Mouse (Mus musculus): ENCODE data around the gene Zfp661. TPM values are rescaled to one million over a fixed set of nuclear protein-coding genes. Genes with fewer than 3 reads are reported as not detected.
A peak's percentile ranks its signal among the peaks of the same experiment; 100 is the strongest.

Zfp661 gene
- polyA plus RNA-seq (2015; fragmentation: Nextera tagmentation; extraction: Ambion mirVana) = 0.74 and 0.96 TPM in 2 replicates

DNA sequence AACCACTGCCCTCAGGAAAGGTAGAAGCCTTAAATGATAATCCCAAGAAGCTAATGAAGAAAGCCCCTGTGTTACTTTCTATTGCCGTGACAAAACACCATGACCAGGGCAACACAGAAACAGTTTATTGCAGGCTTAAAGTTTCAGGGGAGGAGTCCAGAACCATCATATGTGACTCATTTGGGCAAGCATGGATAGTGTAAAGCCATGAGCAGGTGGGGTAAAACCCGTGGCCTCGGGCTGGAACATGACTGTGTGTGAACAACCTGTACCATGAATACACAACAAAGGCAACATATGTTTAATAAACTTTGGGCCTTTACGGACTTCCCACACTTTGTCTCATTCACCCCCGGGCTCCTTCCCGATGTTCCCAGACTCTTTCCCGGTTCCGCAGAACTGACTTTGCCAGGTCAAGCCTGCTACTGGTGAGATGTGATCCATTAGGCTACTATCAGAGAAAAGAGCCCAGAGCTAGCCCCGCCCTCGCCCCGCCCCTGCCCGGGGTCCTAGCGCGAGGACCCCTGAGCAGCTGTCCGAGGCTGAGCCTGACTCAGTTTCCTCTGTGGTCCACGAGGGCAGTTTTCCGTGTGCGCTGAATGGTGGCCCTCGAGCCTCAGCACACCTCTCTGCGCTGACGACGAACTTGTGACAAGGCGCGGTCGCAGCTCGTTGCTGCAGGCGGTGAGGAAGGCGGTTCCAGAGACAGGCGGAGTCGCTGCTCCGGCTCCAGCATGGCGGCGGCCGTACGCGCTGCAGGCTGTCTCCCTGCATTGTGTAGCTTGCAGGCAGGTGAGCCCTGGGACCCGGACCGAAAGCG is at the start of gene Zfp661, which contains the start of gene Mrps5:
Zfp661 (minus strand) TSS at position 401 of the 820 bp plus-strand sequence.
Mrps5 (plus strand) TSS at position 529 of the 820 bp plus-strand sequence.
- Histone ChIP-seq H3K9me3 (replicated peaks) (no peaks in the 10 kb centered on the region), H3K4me1 (replicated peaks) (peaks cover 41% of the 10 kb centered on the region), H3K4me2 (peak within 1 kb of the TSS; percentile 79), H3K27me3 (peaks cover 3% of the 10 kb centered on the region; the same call in 1 of the 2 replicates), H3K9ac (peak within 1 kb of the TSS; percentile 66), H3K4me3 (replicated peaks) (peak within 1 kb of the TSS; percentile 78), H3K36me3 (replicated peaks) (peaks cover 10% of the 10 kb centered on the region; the same call in 1 of the 2 replicates), H3K27ac (replicated peaks) (peak within 1 kb of the TSS; percentile 83)
- WGBS (ENCODE audit: insufficient replicate concordance) = 5% methylated on average over 39 of the region's 39 CpGs
- ATAC-seq (ENCODE audit: insufficient read depth) = peak; percentile 78

GRCm38 (mm10) chr2:127635581-127635980 is 48.7 kb upstream of the Zfp661 start:
- no peaks in the 10 kb centered on the region for H3K9me3 ChIP-seq (replicated peaks)

GRCm38 (mm10) chr2:127632601-127633000 is 45.7 kb upstream of the Zfp661 start:
- WGBS (ENCODE audit: insufficient replicate concordance) = 44% methylated on average over 2 of the region's 2 CpGs
- Histone ChIP-seq H3K36me3 (replicated peaks) (no peaks in the 10 kb centered on the region), H3K27me3 (no peaks in the 10 kb centered on the region), H3K9ac (no peak overlapping the region), H3K27ac (replicated peaks) (no peak overlapping the region), H3K4me3 (replicated peaks) (no peak overlapping the region), H3K9me3 (replicated peaks) (no peaks in the 10 kb centered on the region), H3K4me2 (no peak overlapping the region), H3K4me1 (replicated peaks) (no peaks in the 10 kb centered on the region)
- no peak for ATAC-seq (ENCODE audit: insufficient read depth)

More at GRCm38 (mm10) chr2:127635581-127635980, 48.7 kb upstream of the Zfp661 start:
- Histone ChIP-seq H3K4me1 (replicated peaks) (no peaks in the 10 kb centered on the region), H3K27me3 (no peaks in the 10 kb centered on the region), H3K4me2 (no peak overlapping the region), H3K36me3 (replicated peaks) (no peaks in the 10 kb centered on the region), H3K27ac (replicated peaks) (no peak overlapping the region), H3K9ac (no peak overlapping the region), H3K4me3 (replicated peaks) (no peak overlapping the region)
- 39% methylated on average over 6 of the region's 6 CpGs for WGBS (ENCODE audit: insufficient replicate concordance)
- no peak for ATAC-seq (ENCODE audit: insufficient read depth)

- no peaks in the 10 kb centered on the region for H3K4me1 ChIP-seq (replicated peaks)
- H3K36me3 ChIP-seq (replicated peaks) = no peaks in the 10 kb centered on the region
- H3K4me3 ChIP-seq (replicated peaks) = no peak overlapping the region
- no peak for ATAC-seq (ENCODE audit: insufficient read depth)
- WGBS (ENCODE audit: insufficient replicate concordance) = 60% methylated on average over 6 of the region's 6 CpGs
- no peaks in the 10 kb centered on the region; the same call in 1 of the 2 replicates for H3K27me3 ChIP-seq
- H3K9me3 ChIP-seq (replicated peaks) = no peaks in the 10 kb centered on the region
- no peak overlapping the region for H3K4me2 ChIP-seq
- no peak overlapping the region for H3K27ac ChIP-seq (replicated peaks)
- H3K9ac ChIP-seq = no peak overlapping the region
Measured at GRCm38 (mm10) chr2:127627990-127628570, 41.2 kb upstream of the Zfp661 start.

DNA sequence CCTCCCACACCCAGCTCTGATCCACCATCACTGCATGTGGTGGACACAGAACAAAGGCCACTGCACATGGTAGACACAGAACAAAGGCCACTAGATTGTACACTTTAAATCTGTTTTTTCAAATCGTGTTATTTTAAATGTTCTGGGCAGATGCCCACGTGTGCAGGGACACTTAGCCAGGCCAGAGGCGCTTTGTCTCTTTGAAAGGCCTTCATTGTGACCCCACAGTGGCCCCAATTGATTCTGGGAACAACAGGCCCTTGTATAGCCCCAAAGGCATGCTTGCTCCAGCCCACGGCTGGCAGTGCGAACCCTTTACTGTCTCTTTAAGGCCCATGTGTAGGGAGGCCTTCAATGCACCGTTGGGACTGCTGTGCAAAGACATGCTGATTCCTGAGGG is 40.5 kb upstream of the Zfp661 start:
- Histone ChIP-seq H3K27me3 (peaks cover 4% of the 10 kb centered on the region; the same call in 1 of the 2 replicates), H3K4me2 (no peak overlapping the region), H3K4me1 (replicated peaks) (no peaks in the 10 kb centered on the region), H3K9ac (no peak overlapping the region), H3K36me3 (replicated peaks) (no peaks in the 10 kb centered on the region), H3K4me3 (replicated peaks) (no peak overlapping the region), H3K9me3 (replicated peaks) (no peaks in the 10 kb centered on the region), H3K27ac (replicated peaks) (no peak overlapping the region)
- 56% methylated on average over 6 of the region's 6 CpGs for WGBS (ENCODE audit: insufficient replicate concordance)
- no peak for ATAC-seq (ENCODE audit: insufficient read depth)

GRCm38 (mm10) chr2:127625659-127626058 is 38.8 kb upstream of the Zfp661 start:
- Histone ChIP-seq H3K27ac (replicated peaks) (no peak overlapping the region), H3K4me3 (replicated peaks) (no peak overlapping the region)
- WGBS (ENCODE audit: insufficient replicate concordance) = 62% methylated on average over 5 of the region's 5 CpGs

GRCm38 (mm10) chr2:127624786-127625185 is 37.9 kb upstream of the Zfp661 start:
- no peak for ATAC-seq (ENCODE audit: insufficient read depth)
- Histone ChIP-seq H3K36me3 (replicated peaks) (no peaks in the 10 kb centered on the region), H3K27ac (replicated peaks) (no peak overlapping the region), H3K4me1 (replicated peaks) (no peaks in the 10 kb centered on the region), H3K4me3 (replicated peaks) (no peak overlapping the region), H3K4me2 (no peak overlapping the region), H3K9me3 (replicated peaks) (no peaks in the 10 kb centered on the region), H3K9ac (no peak overlapping the region), H3K27me3 (peaks cover 9% of the 10 kb centered on the region; the same call in 1 of the 2 replicates)
- 64% methylated on average over 2 of the region's 2 CpGs for WGBS (ENCODE audit: insufficient replicate concordance)

More at GRCm38 (mm10) chr2:127625659-127626058, 38.8 kb upstream of the Zfp661 start:
- H3K27me3 ChIP-seq = peaks cover 9% of the 10 kb centered on the region; the same call in 1 of the 2 replicates
- H3K4me1 ChIP-seq (replicated peaks) = no peaks in the 10 kb centered on the region
- H3K4me2 ChIP-seq = no peak overlapping the region
- H3K9ac ChIP-seq = no peak overlapping the region
- H3K9me3 ChIP-seq (replicated peaks) = no peaks in the 10 kb centered on the region
- no peak for ATAC-seq (ENCODE audit: insufficient read depth)
- no peaks in the 10 kb centered on the region for H3K36me3 ChIP-seq (replicated peaks)

DNA sequence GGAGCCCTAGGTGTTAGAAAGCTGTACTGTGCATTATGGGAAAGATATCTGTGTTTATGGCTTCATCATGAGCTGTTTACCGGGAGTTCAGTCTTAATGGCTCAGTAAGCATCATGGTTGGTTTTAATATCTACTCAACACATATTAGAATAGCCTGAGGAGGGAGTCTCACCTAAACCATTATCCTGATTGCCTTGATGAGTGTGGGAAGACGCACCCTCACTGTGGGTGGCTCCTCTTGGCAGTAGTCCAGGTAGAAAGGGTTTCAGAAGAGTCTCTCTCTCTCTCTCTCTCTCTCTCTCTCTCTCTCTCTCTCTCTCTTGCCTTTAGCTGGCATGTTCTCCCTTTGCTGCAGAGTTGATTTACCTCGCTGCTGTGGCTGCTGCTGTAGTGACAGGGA is 35.2 kb upstream of the Zfp661 start:
- no peak overlapping the region for H3K4me3 ChIP-seq (replicated peaks)
- WGBS (ENCODE audit: insufficient replicate concordance) = 34% methylated on average over 3 of the region's 3 CpGs
- H3K9me3 ChIP-seq (replicated peaks) = no peaks in the 10 kb centered on the region
- peaks cover 9% of the 10 kb centered on the region; the same call in 1 of the 2 replicates for H3K27me3 ChIP-seq
- H3K27ac ChIP-seq (replicated peaks) = no peak overlapping the region
- ATAC-seq (ENCODE audit: insufficient read depth) = no peak
- H3K4me2 ChIP-seq = no peak overlapping the region
- H3K9ac ChIP-seq = no peak overlapping the region
- no peaks in the 10 kb centered on the region for H3K36me3 ChIP-seq (replicated peaks)
- H3K4me1 ChIP-seq (replicated peaks) = no peaks in the 10 kb centered on the region

DNA sequence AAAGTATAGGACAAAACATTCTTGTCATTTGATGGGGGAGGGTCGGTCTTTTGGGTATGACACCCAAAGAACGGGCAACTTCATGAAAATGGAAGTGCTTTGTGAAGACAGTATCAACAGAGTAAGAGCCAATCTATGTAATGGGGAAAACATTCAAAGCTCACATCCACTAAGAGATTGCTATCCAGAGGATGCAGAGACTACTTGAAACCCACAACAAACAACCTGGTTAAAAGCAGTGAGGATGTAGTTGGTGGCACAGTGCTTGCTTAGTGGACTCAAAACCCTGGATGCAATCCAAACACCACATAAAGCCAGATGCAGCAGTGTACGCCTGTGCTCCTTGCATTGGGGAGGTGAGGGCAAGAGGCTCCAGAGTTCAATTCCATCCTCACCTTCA is 32.4 kb upstream of the Zfp661 start:
- Histone ChIP-seq H3K36me3 (replicated peaks) (no peaks in the 10 kb centered on the region), H3K27ac (replicated peaks) (no peak overlapping the region), H3K4me3 (replicated peaks) (no peak overlapping the region), H3K4me1 (replicated peaks) (no peaks in the 10 kb centered on the region), H3K27me3 (peaks cover 9% of the 10 kb centered on the region; the same call in 1 of the 2 replicates), H3K4me2 (no peak overlapping the region), H3K9ac (no peak overlapping the region), H3K9me3 (replicated peaks) (no peaks in the 10 kb centered on the region)
- no peak for ATAC-seq (ENCODE audit: insufficient read depth)
- WGBS (ENCODE audit: insufficient replicate concordance) = 52% methylated on average over 3 of the region's 3 CpGs

- WGBS (ENCODE audit: insufficient replicate concordance) = 65% methylated on average over 4 of the region's 4 CpGs
- Histone ChIP-seq H3K36me3 (replicated peaks) (no peaks in the 10 kb centered on the region), H3K4me3 (replicated peaks) (no peak overlapping the region), H3K27ac (replicated peaks) (no peak overlapping the region), H3K4me1 (replicated peaks) (no peaks in the 10 kb centered on the region), H3K4me2 (no peak overlapping the region), H3K27me3 (peaks cover 9% of the 10 kb centered on the region; the same call in 1 of the 2 replicates), H3K9me3 (replicated peaks) (no peaks in the 10 kb centered on the region), H3K9ac (no peak overlapping the region)
- ATAC-seq (ENCODE audit: insufficient read depth) = no peak
Measured at GRCm38 (mm10) chr2:127612288-127612687, 25.4 kb upstream of the Zfp661 start.

DNA sequence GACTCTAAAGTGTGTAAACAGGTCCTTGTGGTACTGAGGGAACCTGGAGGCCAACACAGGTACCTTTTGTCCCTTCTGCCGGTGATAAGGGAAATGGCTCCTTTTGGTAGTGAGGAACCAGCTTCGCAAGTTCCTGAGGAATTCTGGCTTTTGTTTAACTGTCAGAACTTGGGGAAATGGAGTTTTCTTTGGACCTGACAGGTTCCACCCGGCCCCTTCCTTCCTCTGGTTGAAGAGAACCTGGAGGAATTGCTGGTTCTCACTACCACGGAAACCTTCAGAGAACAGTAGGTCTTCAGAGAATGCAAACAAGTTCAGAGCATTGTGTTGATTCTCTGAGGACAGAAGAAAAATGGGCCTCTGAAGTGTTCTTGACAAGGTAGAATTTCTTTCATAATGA is 24.5 kb upstream of the Zfp661 start:
- H3K27ac ChIP-seq (replicated peaks) = no peak overlapping the region
- WGBS (ENCODE audit: insufficient replicate concordance) = 32% methylated on average over 4 of the region's 4 CpGs
- no peaks in the 10 kb centered on the region for H3K4me1 ChIP-seq (replicated peaks)
- no peak overlapping the region for H3K4me2 ChIP-seq
- no peak overlapping the region for H3K9ac ChIP-seq
- H3K27me3 ChIP-seq = peaks cover 9% of the 10 kb centered on the region; the same call in 1 of the 2 replicates
- H3K9me3 ChIP-seq (replicated peaks) = no peaks in the 10 kb centered on the region
- no peak for ATAC-seq (ENCODE audit: insufficient read depth)
- H3K36me3 ChIP-seq (replicated peaks) = no peaks in the 10 kb centered on the region
- H3K4me3 ChIP-seq (replicated peaks) = no peak overlapping the region
